Mouse (Mus musculus): ENCODE measurements around the gene Acot11.

DNA sequence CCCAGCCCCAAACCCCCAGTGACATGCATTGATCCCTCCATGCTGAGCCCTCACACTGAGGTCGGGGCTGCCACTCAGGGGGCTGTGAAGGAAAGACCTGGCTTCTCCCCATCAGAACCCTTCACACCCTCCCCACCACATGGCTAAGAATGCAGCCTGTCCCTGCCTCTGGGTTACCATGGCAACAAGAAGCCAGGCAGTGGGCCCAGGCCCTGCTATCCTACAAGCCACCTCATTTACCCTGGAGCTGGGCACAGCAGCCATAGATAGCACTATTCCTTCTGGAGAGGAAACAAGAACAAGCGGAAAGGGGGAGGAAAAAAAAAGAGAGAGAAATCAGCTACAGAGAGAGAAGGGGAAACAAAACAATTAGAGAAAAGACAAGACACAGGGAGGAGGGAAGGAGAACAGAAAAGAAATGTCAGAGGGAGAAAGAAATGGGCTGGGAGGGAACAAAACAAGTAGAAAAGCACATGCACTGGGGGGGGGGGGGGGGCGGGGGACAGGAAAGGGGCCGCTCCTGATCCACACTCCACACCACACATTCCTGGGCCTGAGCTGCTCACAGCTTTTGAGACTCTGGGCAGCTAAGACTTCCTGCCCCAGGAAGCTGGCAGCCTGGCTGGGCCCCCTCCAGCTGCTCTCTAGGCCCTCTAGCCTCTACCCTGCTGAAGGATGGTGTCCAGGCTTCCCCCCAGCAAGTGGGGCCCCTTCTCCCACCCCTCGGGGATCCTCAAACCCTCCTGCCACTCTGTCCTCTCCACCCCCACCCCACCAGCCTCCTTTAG lies 18.9 kb downstream of the Acot11 start:
- TF ChIP-seq POLR2A (IDR thresholded peaks at IDR 0.05; ENCODE audit: borderline replicate concordance, low read depth, low read length) (no peak), CTCF (IDR thresholded peaks at IDR 0.05; ENCODE audit: low read depth, low read length) (no peak)

Measured in bone marrow macrophage, adult 2 months (primary cell).